Mouse (Mus musculus) cerebellum, adult 2 months (tissue): ENCODE results near the gene Atp6ap1l. TPM values are rescaled to one million over a fixed set of nuclear protein-coding genes. Genes with fewer than 3 reads are reported as not detected.

Source experiments
- DNase-seq, 2 experiments: peaks; one replicate each; pipeline ENCODE4 v3.0.0; 2021
- H3K27ac ChIP-seq: fragments of 200-500 bp; 2 replicates; pipeline ENCODE4 v1.5.1; 2012; ENCODE audit warnings: low read length, control low read depth, inconsistent platforms; ENCODE audit not compliant: insufficient read depth
- H3K27me3 ChIP-seq: fragments of 200-500 bp; 2 replicates; pipeline ENCODE4 v1.6.1; 2012; ENCODE audit warnings: inconsistent platforms, mild to moderate bottlenecking, low read length, moderate library complexity; ENCODE audit not compliant: control insufficient read depth, insufficient read depth
- H3K4me1 ChIP-seq: fragments of 200-500 bp; 2 replicates; pipeline ENCODE4 v1.6.1; 2011; ENCODE audit warnings: low read length; ENCODE audit not compliant: control insufficient read depth, insufficient read depth
- H3K4me3 ChIP-seq: fragments of 200-500 bp; replicated peaks from 2 replicates; pipeline ENCODE3; 2011; ENCODE audit warnings: mild to moderate bottlenecking, low read depth, low read length, control low read depth; ENCODE audit not compliant: insufficient read depth
- CTCF ChIP-seq: fragments of 200-500 bp; IDR thresholded peaks from 2 replicates; pipeline ENCODE4 v1.5.1; 2011; ENCODE audit warnings: low read depth, mild to moderate bottlenecking, control low read depth, low read length, moderate library complexity, borderline replicate concordance; ENCODE audit not compliant: insufficient read depth
- POLR2A ChIP-seq: fragments of 200-500 bp; IDR thresholded peaks from 2 replicates; pipeline ENCODE4 v1.6.1; 2011; ENCODE audit warnings: low read length, control low read depth, borderline replicate concordance; ENCODE audit not compliant: insufficient read depth
- WGBS: fragments of 180-500 bp; shearing (Covaris S2); methylation state at CpG from one replicate; pipeline ENCODE4 v1.1.7; 2018; 5-methylcytosine and 5-hydroxymethylcytosine counted together
- polyA plus RNA-seq: library from polyadenylated mRNA; depleted of rRNA; stranded (reverse); fragments of >200 nt; gene quantifications from 2 replicates; pipeline ENCODE4 v1.2.3, GENCODE M21; 2012

Gene Atp6ap1l
- polyA plus RNA-seq, 1 experiment: 14.2 TPM

GRCm38 (mm10) chr13:90881727-90882429, 23.3 kb downstream of the Atp6ap1l start:
- 86% methylated on average over 1 of the region's 1 CpGs for WGBS
- no peaks in the 10 kb centered on the region for H3K27me3 ChIP-seq
- no peak for TF ChIP-seq CTCF
- no peak for TF ChIP-seq POLR2A
- no peak for DNase-seq
- H3K4me1 ChIP-seq: no peaks in the 10 kb centered on the region
- no peak overlapping the region for H3K27ac ChIP-seq
- no peak overlapping the region for H3K4me3 ChIP-seq

- 71% methylated on average over 4 of the region's 4 CpGs for WGBS
- TF ChIP-seq CTCF (no peak), POLR2A (no peak)
- no peak overlapping the region for H3K27ac ChIP-seq
- H3K27me3 ChIP-seq: no peaks in the 10 kb centered on the region
- no peak overlapping the region for H3K4me3 ChIP-seq
- no peak for DNase-seq
- no peaks in the 10 kb centered on the region for H3K4me1 ChIP-seq
These were observed 33.6 kb downstream of the Atp6ap1l start for GRCm38 (mm10) chr13:90871579-90871978.

GRCm38 (mm10) chr13:90869157-90869556, 36.0 kb downstream of the Atp6ap1l start:
- no peak overlapping the region for H3K4me3 ChIP-seq
- WGBS: 39% methylated on average over 4 of the region's 4 CpGs
- DNase-seq: no peak
- TF ChIP-seq POLR2A (no peak), CTCF (no peak)
- no peak overlapping the region for H3K27ac ChIP-seq
- no peaks in the 10 kb centered on the region for H3K27me3 ChIP-seq
- H3K4me1 ChIP-seq: no peaks in the 10 kb centered on the region

- TF ChIP-seq POLR2A: no peak
- no peak for DNase-seq
- no peak overlapping the region for H3K27ac ChIP-seq
- no peaks in the 10 kb centered on the region for H3K4me1 ChIP-seq
- H3K4me3 ChIP-seq: no peak overlapping the region
- no peaks in the 10 kb centered on the region for H3K27me3 ChIP-seq
- WGBS: 96% methylated on average over 3 of the region's 3 CpGs
These were observed 43.0 kb downstream of the Atp6ap1l start for GRCm38 (mm10) chr13:90862138-90862537.

- TF ChIP-seq CTCF (no peak), POLR2A (no peak)
- Histone ChIP-seq H3K27ac (no peak overlapping the region), H3K4me1 (no peaks in the 10 kb centered on the region), H3K27me3 (no peaks in the 10 kb centered on the region), H3K4me3 (no peak overlapping the region)
- WGBS: 66% methylated on average over 2 of the region's 2 CpGs
- no peak for DNase-seq
These were observed 44.2 kb downstream of the Atp6ap1l start for GRCm38 (mm10) chr13:90860888-90861431.

GRCm38 (mm10) chr13:90852727-90853630, 52.2 kb downstream of the Atp6ap1l start:
- no peak for TF ChIP-seq POLR2A
- TF ChIP-seq CTCF: no peak
- WGBS: 27% methylated on average over 5 of the region's 5 CpGs
- DNase-seq: no peak
- Histone ChIP-seq H3K27ac (no peak overlapping the region), H3K4me3 (no peak overlapping the region), H3K4me1 (no peaks in the 10 kb centered on the region), H3K27me3 (no peaks in the 10 kb centered on the region)

- no peak for TF ChIP-seq CTCF
- no peak for DNase-seq
- Histone ChIP-seq H3K27ac (no peak overlapping the region), H3K4me1 (no peaks in the 10 kb centered on the region), H3K4me3 (no peak overlapping the region), H3K27me3 (no peaks in the 10 kb centered on the region)
- 94% methylated on average over 4 of the region's 4 CpGs for whole genome bisulfite sequencing
These were observed 53.4 kb downstream of the Atp6ap1l start for GRCm38 (mm10) chr13:90851795-90852194.
